Mouse (Mus musculus): ENCODE measurements around the gene Kcnb1. TPM values are rescaled to one million over a fixed set of nuclear protein-coding genes. Genes with fewer than 3 reads are reported as not detected.

Kcnb1 gene
- 0.49 to 2.1 TPM (median 0.57 TPM) in 3 replicates for total RNA-seq (2017)

- no peak for ATAC-seq (replicated peaks; ENCODE audit: insufficient number of reproducible peaks, low FRiP score, low TSS enrichment, poor library complexity, severe bottlenecking)
These were observed at the start of gene Kcnb1 for GRCm38 (mm10) chr2:167190076-167190399. Gene Kcnb1 (minus strand): TSS chr2:167190155.

GRCm38 (mm10) chr2:167239262-167239661 lies 49.3 kb upstream of the Kcnb1 start:
- ATAC-seq (replicated peaks; ENCODE audit: insufficient number of reproducible peaks, low FRiP score, low TSS enrichment, poor library complexity, severe bottlenecking): no peak

- ATAC-seq (replicated peaks; ENCODE audit: insufficient number of reproducible peaks, low FRiP score, low TSS enrichment, poor library complexity, severe bottlenecking): no peak
These were observed 47.3 kb upstream of the Kcnb1 start for GRCm38 (mm10) chr2:167237224-167237623.

- ATAC-seq (replicated peaks; ENCODE audit: insufficient number of reproducible peaks, low FRiP score, low TSS enrichment, poor library complexity, severe bottlenecking): no peak
These were observed 46.2 kb upstream of the Kcnb1 start for GRCm38 (mm10) chr2:167236174-167236573.

GRCm38 (mm10) chr2:167235338-167236018 lies 45.5 kb upstream of the Kcnb1 start:
- ATAC-seq (replicated peaks; ENCODE audit: insufficient number of reproducible peaks, low FRiP score, low TSS enrichment, poor library complexity, severe bottlenecking): no peak

GRCm38 (mm10) chr2:167233771-167234170 lies 43.8 kb upstream of the Kcnb1 start:
- no peak for ATAC-seq (replicated peaks; ENCODE audit: insufficient number of reproducible peaks, low FRiP score, low TSS enrichment, poor library complexity, severe bottlenecking)

GRCm38 (mm10) chr2:167233009-167233335 lies 43.0 kb upstream of the Kcnb1 start:
- ATAC-seq (replicated peaks; ENCODE audit: insufficient number of reproducible peaks, low FRiP score, low TSS enrichment, poor library complexity, severe bottlenecking): no peak

GRCm38 (mm10) chr2:167232132-167233008 lies 42.4 kb upstream of the Kcnb1 start:
- ATAC-seq (replicated peaks; ENCODE audit: insufficient number of reproducible peaks, low FRiP score, low TSS enrichment, poor library complexity, severe bottlenecking): no peak

GRCm38 (mm10) chr2:167230554-167230953 lies 40.6 kb upstream of the Kcnb1 start:
- ATAC-seq (replicated peaks; ENCODE audit: insufficient number of reproducible peaks, low FRiP score, low TSS enrichment, poor library complexity, severe bottlenecking): no peak

GRCm38 (mm10) chr2:167224937-167225336 lies 35.0 kb upstream of the Kcnb1 start:
- ATAC-seq (replicated peaks; ENCODE audit: insufficient number of reproducible peaks, low FRiP score, low TSS enrichment, poor library complexity, severe bottlenecking): no peak

- ATAC-seq (replicated peaks; ENCODE audit: insufficient number of reproducible peaks, low FRiP score, low TSS enrichment, poor library complexity, severe bottlenecking): no peak
These were observed 34.2 kb upstream of the Kcnb1 start for GRCm38 (mm10) chr2:167224194-167224593.

- ATAC-seq (replicated peaks; ENCODE audit: insufficient number of reproducible peaks, low FRiP score, low TSS enrichment, poor library complexity, severe bottlenecking): no peak
These were observed 32.2 kb upstream of the Kcnb1 start for GRCm38 (mm10) chr2:167222152-167222551.

GRCm38 (mm10) chr2:167221159-167221845 lies 31.3 kb upstream of the Kcnb1 start:
- ATAC-seq (replicated peaks; ENCODE audit: insufficient number of reproducible peaks, low FRiP score, low TSS enrichment, poor library complexity, severe bottlenecking): no peak

GRCm38 (mm10) chr2:167220736-167221135 lies 30.8 kb upstream of the Kcnb1 start:
- no peak for ATAC-seq (replicated peaks; ENCODE audit: insufficient number of reproducible peaks, low FRiP score, low TSS enrichment, poor library complexity, severe bottlenecking)

GRCm38 (mm10) chr2:167219154-167219775 lies 29.3 kb upstream of the Kcnb1 start:
- ATAC-seq (replicated peaks; ENCODE audit: insufficient number of reproducible peaks, low FRiP score, low TSS enrichment, poor library complexity, severe bottlenecking): peak; percentile 62; the same call in 1 of the 2 replicates

GRCm38 (mm10) chr2:167213666-167214065 lies 23.7 kb upstream of the Kcnb1 start:
- no peak for ATAC-seq (replicated peaks; ENCODE audit: insufficient number of reproducible peaks, low FRiP score, low TSS enrichment, poor library complexity, severe bottlenecking)

- ATAC-seq (replicated peaks; ENCODE audit: insufficient number of reproducible peaks, low FRiP score, low TSS enrichment, poor library complexity, severe bottlenecking): no peak
These were observed 23.1 kb upstream of the Kcnb1 start for GRCm38 (mm10) chr2:167213076-167213475.

GRCm38 (mm10) chr2:167212551-167212950 lies 22.6 kb upstream of the Kcnb1 start:
- ATAC-seq (replicated peaks; ENCODE audit: insufficient number of reproducible peaks, low FRiP score, low TSS enrichment, poor library complexity, severe bottlenecking): no peak

GRCm38 (mm10) chr2:167212089-167212488 lies 22.1 kb upstream of the Kcnb1 start:
- ATAC-seq (replicated peaks; ENCODE audit: insufficient number of reproducible peaks, low FRiP score, low TSS enrichment, poor library complexity, severe bottlenecking): no peak

Measured in monocyte, adult 5-6 weeks (primary cell).